Mouse (Mus musculus) CD8-positive naive resting alpha-beta T cell, adult 2 months (primary cell): ENCODE measurements around the gene Sez6l.

Source experiments
- DNase-seq, 2 experiments: peaks; one replicate each; pipeline ENCODE4 v3.0.0; 2022; ENCODE audit warnings: low read depth in 2 of 2, low spot score in 2 of 2

Sez6l gene

DNA sequence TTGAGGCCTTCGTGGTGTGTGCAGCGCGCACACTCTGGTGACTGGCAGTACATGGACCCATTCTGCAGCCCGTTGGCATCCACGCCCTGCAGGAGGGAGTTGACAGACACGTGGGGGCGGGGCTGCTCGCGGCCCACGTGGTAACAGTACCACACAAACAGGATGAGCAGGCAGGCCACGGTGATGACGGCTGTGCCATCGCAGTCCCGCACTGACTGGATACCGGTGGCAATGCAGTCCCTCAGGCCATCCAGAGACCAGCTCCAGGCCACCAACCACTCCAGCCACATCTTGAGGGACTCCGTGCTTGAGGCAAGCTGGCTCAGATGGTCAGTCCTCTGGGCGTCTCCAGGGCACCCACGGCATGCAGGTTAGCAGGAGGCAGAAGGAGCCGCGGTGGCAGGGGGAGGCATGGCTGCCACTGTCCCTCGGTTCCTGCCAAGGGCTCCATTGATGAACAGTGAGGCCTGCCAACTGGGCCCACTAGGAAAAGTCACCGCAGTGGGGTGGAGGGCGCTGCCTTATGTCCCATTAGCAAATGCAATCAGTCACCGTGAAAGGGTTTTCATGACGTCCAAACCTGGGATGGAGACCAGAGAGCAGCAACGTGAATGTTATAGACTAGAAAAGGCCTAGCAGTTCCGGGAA is 185.2 kb downstream of the Sez6l start:
- DNase-seq = no peak

DNA sequence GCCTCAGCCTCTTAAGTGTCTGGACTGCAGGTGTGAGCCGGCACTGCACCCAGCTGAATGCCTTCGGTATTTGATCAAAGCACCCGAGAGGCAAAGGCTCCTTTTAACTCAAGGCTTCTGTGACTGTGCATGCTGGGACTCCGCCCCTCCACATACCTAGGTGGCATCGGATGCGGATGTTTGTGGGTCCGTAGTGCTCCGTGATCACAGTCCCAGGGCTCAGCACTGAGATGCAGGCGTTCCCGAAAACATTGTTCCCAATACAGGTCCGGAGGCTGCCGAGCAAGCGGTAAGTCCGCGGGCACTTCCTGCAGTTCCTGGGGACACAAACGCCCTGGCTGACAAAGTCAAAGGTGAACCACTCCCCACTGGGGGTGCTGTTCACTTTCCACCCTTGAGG is 186.0 kb downstream of the Sez6l start:
- no peak for DNase-seq

DNA sequence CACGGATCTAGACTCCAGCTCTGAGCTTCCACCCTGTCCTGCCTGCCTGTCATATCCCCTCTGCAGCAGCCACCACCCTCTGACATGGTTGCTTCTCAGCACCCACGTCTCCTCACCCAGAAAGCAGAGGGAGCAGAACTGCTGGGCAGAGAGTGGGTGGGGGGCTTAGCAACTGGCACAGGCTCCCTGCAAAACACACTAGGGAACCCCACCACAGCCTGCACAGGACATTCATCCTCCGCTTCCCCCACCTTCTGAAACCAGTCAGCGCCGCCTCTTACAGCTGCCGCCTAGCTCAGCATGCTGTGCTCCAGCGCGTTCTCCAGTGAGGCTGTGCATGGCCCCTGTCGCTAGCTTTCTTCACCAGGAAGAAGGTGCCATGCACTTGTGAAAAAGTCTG is 187.6 kb downstream of the Sez6l start:
- no peak for DNase-seq

DNA sequence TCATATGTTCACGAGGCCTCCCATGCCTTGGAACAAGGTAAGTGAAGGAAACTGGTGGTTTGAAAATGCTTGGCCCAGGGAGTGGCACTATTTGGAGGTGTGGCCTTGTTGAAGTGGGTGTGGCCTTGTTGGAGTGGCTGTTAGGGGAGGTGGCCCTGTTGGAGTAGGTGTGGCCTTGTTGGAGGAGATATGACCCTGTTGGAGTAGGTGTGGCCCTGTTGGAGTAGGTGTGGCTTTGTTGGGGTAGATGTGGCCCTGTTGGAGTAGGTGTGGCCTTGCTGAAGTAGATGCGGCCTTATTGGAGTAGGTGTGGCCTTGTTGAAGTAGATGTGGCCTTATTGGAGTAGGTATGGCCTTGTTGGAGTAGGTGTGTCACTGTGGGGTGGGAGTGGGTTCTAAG is 191.0 kb downstream of the Sez6l start:
- DNase-seq = no peak

DNA sequence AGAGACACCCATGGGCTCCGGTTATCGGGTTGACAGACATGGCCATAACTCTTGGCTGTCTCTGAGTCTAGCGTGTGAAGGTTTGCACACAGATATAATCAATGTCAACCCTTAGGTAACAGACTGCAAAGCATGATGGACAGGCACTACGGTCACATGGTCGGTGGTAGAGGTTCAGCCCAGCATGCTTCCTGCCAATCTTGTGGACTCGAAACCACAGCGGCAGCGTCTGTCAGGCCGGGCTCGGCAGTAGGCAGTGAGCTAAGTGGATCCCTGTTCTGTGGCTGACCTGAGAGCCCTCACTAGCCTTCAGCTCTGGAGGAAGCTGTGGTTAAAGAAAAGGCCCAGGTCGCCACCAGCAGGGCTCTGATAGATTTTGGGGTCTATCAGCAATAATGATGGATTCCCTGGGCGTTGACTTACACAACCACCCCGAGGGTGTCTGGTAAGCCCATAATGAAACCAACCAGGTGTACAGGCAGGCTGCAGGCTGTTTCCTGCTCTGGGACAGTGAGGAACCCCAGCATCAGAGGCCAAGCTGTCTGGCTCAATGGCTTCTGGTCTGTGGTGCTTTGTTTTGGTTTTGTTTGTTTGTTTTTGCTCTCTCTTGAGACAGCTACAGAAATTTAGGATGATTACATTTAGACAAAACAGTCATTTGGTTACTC is 192.0 kb downstream of the Sez6l start:
- DNase-seq = peak in 1 of 2 experiments; percentile 11

DNA sequence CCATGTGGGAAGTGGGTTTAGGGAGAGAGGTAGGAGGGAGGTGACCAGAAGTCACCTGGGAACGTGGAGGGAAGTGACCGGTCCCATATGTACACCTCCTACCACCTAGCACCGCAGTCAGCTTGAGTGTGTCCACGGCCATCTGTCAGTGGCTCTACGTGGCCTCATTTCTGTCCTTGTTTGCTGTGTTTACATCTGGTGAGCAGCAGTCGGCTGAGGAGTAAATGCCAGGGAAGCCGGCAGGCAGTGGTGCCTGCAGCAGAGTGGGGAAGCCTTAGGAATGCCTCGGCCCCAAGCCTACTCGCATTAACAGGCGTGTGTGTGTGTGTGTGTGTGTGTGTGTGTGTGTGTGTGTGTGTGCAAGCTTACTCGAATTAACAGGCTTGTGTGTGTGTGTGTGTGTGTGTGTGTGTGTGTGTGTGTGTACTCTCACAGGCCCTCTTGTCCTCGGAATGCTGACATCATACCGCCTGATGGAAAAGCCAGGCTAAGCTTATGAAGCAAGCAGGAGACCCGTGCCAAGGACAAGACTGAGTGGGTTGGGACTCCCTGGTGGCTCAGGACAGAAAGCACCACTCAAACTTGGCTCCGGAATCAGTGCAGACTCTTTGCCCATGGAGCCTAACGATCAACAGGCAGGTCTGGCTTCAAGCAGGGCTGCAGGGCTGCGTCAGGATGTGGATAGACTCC is 194.2 kb downstream of the Sez6l start:
- DNase-seq = no peak

DNA sequence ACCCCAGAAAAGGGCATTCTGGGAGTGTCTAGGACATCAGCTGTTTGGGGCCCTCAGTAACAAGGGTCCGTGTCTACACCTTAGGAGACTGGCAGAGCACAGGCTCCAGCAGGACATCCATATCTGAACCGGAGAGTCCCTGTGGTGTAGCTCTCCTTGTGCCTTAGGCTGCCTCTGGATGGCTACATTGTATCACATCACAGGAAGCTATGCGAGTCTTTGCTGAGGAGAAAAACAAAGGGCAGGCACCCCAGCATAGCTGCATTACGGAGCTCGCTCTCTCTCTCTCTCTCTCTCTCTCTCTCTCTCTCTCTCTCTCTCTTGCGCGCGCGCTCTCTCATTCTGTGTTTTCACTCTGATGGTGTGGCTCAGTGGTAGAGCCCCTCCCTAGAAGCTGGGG is 194.9 kb downstream of the Sez6l start:
- DNase-seq = no peak

DNA sequence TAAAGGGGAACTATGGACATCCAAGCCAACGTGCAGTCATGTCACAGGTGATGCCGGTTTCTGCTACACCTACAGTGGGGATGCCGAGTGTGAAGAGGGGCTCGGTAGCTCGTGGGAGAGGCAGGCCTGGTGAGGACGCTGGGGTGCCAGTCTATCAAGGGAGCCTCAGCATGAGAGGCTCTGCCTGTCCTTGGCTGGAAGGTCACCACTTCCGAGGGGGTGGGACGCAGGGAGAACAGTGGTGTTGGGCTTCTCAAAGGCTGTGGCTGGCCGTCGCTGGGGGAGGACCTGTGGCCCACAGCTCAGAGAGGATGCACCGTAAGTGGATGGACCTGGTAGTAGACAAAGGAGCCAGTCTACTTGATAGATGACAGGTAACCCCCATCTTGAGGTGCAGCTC is 195.8 kb downstream of the Sez6l start:
- DNase-seq = no peak

DNA sequence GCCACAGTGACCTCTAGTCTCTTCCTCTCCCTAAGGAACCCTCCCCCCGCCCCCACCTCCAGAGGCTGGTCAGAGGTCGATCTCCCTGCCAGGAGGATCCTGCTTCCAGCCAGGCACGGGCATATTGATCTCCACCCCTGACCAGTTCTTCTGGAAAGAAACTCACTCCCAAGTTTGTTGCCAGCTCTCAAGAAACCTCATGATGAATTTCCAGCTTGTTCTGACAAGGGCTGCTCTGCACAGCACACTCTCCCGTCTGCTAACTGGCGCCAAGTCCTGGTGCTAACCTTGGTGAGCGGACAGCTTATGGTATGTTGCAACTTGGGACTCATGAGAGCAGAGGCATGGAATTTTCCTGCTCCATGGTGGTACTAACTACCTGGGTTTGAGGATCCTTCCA is 198.3 kb downstream of the Sez6l start:
- no peak for DNase-seq

DNA sequence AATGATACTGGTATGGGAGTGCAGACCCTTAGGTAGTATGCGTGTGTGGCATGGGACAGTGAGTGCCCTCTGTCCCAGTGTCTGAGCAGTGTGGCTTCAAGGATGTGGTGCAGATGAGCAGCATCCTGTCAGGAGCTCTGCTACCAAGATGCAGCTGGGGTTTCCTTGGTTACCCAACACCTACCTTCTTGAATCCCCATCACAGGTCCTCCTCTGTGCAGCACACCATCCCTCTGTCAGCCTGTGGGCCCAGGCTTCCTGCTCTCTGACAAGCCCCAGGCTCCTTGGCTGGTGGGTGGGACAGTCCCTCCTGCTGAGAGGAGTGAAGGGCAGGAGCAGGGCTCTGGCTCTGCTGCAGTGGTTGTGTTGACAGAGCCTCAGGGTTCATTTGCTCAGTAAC is 199.6 kb downstream of the Sez6l start:
- no peak for DNase-seq

DNA sequence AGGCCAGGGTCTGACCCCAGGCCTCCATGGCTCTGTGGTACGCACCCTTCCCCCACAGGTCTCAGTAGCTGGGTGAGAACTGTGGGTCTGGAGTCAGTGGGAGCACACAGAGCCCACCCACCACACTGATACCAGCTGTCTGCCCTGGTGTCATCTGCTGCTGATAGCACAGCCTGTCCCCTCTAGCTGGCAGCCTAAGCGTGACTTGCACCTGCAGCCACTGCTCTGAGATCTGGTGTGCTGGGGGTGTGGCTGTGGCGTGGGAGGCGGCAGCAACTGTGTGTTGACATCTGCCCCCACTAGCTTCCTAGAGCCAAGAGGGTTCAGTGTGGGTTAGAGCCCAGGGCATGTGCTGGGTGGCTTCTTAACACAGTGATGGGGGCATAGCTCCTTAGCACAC is 200.9 kb downstream of the Sez6l start:
- DNase-seq = no peak

DNA sequence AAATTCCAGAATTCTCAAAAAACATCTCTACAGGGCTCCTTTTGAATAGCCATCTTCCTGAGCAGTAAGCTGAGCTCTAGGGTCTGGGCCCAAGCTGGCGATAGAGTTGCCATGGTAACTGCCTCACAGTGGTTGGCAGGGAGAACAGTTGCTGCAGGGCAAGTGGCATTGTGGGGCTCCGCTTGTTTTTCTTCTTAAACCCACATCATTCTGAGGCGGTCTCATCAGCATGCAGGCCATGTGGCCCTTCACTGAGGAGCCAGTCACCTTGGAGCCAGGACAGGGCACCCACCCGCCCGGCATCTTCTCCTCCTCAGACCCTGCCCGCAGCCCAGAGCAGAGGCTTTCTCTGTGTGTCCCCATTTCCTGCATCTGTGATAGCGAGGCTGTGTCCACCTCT is 205.1 kb downstream of the Sez6l start:
- no peak for DNase-seq

DNA sequence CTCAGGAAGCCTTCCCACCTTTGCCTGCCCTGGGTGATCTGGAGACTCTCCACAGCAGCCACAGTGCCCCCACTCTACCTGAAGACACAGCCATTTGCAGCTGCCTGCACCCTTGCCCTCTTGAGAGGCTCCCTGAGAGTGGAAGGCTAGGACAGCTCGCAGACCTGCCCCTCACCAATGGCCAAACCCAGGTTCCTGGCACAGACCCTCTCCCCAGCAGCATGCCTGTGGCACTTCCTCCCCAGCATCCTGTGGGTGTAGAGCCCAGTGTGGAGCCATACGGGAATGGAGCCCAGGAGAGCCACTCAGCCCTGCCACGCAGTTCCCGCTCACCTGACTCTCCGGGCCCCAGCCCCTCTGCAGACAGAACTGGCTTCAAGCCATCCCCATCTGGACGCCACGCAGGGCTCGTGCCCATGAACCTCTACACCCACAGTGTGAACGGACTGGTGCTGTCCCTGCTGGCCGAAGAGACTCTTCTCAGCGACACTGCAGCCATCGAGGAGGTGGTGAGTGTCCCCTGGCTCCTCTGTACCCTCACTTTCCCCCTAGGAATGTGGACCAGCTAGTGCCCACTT is 206.7 kb downstream of the Sez6l start:
- no peak for DNase-seq

DNA sequence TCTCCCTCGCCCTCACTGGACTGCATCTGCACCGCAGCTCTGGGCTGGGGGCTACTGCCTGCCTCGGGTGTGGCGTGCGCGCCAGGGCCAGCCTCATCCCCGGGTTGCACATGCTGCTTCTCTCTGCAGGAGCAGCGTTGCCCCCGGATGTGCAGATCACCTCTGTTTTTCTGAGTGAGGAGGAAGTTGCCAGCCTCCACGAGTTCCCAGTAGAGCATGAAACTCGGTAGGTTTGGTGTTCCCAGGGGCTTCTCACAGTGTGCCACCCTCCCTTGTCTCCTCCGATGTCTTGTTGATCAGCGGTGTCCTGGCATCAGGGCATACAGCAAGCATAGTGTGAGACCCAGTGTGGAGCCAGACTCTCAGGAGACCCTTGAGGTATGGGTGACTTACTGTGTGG is 207.7 kb downstream of the Sez6l start:
- DNase-seq = no peak
